Mouse (Mus musculus) megakaryocyte progenitor cell, adult 5-6 weeks (primary cell): Measurements from ENCODE around the gene Krt24. TPM values are rescaled to one million over a fixed set of nuclear protein-coding genes. Genes with fewer than 3 reads are reported as not detected.
"Not testable (repeated sequence)": the region's sequence is repeated elsewhere in the genome, so short reads cannot be mapped to it uniquely, and the experiment has no call there.

Source experiments
- ATAC-seq: replicated peaks from 2 replicates; pipeline ENCODE4 v1.8.0; 2016; ENCODE audit warnings: mild to moderate bottlenecking, moderate TSS enrichment, inconsistent platforms; ENCODE audit not compliant: poor library complexity
- total RNA-seq, 2 experiments: library from RNA; stranded (forward) in 1 of 2; stranded (reverse) in 1 of 2; fragments of 157-497, 149-512 nt in 1 of 2; fragments of 200-1000 nt in 1 of 2; gene quantifications; 2 replicates each; pipeline versions ENCODE4 v1.2.3 to v1.2.4; 2015 to 2017

Krt24 gene
- total RNA-seq, 2 experiments from 2014 or later: not detected

DNA sequence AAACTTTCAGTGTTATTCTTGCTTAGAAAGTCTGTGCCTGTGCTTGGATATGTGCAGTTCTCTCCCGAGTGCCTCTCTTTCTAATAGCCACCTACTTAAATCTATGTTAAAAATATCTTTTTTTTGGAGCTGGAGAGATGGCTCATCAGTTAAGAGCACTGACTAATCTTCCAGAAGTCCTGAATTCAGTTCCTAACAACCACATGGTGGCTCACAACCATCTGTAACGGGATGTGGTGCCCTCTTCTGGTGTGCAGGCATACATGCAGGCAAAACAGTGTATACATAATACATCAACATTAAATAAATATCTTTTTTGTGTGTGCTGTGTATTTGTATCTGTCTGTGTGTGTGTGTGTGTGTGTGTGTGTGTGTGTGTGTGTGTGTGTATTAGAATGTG lies 31.2 kb downstream of the Krt24 start:
- no peak for ATAC-seq

DNA sequence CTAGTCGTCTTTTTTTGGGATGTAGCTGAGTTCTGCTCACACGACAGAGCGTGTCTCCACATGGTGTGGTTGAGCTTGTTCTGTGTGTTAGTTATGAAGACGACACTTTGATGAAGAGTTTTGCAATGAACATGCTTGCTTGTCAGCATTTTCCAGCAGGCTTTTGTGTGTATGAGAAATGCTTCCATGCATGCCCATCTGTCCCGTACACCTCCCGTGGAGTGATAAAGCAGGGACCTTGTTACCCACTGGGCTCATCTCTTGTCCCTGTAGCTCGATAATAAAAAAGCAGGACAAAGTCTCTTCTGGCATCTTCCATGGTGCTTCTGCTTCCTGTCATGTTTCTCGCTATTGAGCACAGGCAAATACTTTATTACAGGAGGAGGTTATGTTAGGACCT lies 32.4 kb downstream of the Krt24 start:
- no peak for ATAC-seq

DNA sequence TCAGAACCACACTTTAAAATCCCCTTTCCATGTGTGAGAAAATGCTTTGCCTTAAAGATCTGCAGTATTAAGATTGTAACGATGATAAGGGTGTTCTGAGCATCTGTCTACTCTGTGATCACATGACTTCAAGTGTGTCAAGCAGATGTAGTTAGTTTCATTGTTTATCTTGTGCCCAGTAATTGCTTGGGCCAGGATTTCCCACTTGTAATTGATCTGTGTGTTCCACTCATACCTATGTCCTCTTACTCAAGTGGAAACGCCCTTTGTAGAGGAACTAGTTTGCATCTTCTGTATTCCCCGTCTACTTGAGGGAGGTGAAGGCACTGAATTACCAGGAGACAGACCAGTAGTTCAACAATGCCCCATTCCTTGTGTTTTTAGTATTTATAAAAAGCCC lies 34.4 kb downstream of the Krt24 start:
- no peak for ATAC-seq

DNA sequence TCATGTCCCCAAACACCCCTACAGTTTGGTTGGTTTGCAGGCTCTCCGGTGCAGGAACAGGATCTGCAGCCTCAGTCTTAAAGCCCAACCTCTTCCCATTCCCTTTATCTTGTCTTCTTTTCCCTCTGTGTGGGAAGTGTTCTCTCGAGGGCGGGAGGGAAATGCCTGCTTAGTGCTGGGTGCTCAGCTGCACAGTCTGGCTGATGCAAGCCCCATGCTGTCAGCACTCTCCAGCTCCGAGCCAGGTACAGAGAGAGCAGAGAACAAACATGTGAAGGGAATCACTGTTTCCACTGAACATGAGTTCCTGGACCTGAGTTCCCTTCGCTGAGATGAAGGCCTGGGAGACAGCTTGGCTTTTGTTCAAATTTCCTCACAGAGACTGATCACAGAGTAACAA lies 34.8 kb downstream of the Krt24 start:
- no peak for ATAC-seq

DNA sequence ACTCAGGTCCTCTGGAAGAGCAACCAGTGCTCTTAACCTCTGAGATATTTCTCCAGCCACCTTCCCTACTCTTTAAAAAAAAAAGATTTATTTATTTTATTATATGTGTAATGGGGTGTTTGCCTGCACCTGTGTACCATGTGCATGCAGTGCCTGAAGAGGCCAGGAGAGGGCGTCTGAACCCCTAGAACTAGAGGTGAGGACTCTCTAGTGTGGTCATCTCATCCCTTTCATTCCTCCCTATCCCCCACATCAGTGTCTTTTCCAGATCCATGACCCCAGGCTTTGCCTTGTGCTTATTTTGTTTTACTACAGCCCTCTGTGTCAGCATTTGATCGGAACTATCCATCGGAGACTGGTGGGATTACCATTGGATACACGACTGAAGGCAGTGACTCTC lies 35.9 kb downstream of the Krt24 start:
- ATAC-seq: 0 out of 2 replicates have a peak, but pooled peaks have one; percentile 37

DNA sequence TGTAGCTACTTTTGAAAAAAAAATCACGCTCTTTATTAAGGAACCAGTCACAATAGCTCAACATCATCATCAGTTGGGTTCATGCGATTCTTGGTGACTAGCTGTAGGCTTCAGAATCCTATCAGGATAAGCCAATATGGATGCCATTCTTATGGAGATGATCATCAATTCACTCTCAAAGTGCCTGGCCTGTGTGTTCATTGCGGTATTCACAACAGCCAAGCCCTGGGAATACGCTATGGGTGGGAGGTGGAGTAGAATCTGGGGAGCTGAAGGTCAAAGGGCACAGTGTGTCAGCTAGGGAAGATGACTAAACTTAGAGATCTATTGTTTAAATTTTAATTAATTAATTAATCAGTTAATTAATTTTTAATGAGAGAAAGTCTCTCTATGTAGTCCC lies 37.1 kb downstream of the Krt24 start:
- no peak for ATAC-seq

DNA sequence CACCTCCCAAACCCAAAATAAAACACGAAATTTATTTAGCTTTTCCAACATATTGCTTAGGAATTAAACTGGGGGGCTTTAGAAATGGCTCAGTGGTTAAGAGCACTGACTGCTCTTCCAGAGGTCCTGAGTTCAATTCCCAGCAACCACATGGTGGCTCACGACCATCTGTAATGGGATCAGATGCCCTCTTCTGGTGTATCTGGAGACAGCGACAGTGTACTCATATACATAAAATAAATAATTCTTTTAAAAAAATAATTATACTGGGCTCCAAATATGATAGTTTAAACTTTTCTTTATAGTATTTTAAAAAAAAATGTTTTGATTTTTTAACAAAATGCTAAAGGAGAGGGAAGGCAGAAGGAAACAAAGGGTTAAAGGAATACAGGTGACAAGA lies 40.5 kb downstream of the Krt24 start:
- ATAC-seq: not testable (repeated sequence)

DNA sequence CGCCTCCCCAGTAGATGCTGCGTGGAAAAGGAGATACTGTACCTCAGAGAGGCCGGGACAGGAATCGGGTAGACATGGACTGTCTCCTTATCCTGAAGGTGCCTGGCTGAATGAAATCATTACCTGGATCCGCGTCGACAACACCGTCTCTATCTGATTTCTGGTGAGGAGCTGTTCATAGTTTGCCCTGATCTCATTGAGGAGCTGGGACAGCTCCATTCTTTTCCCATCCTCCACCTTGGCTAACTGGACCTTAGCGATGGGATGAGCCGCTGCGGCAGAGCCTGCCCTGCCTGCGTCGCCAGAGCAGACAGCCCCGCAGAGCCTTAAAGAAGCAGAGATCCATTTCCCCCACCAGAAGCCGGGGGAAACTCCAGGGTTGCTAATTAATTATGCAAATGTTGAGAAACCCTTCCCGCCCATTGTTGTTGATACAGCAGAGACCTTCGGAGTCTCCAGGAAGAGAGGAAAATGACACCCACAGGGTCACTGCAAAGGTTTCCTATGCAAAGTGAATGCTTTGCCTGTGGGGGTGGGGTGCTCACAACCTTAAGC lies 41.2 kb downstream of the Krt24 start, which contains the start of gene Krt222:
TSS of gene Krt222 (minus strand) at position 266 of the 555 bp plus-strand sequence.
- no peak for ATAC-seq

DNA sequence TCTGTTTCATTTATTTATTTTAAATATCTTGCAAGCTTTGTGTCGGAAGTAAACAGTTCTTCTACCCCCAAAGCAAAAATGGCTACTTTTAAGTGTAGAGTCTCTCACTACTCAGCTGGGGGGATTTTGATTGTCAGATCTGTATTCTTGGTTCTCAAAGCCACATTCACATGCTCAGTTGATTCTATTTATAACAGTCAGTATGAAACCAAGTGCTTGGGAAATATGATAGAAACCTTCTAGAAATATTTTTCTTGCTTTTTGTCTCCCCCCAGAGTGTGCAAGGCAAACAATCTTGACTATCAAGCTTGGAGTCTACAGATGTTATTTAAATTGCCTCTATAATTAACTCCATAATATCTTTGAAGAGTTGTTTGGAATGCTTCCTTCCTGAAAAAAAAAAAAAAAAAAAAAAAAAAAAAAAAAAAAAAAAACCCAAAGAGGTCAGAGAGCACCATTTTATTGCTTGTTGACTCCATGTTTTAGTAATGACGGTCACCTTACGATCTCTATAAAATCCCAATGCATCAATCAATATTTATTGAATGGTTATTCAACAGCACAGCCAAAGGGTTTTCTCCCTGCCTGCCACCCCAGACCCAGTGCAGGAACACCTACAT lies 41.8 kb downstream of the Krt24 start:
- ATAC-seq: no peak

DNA sequence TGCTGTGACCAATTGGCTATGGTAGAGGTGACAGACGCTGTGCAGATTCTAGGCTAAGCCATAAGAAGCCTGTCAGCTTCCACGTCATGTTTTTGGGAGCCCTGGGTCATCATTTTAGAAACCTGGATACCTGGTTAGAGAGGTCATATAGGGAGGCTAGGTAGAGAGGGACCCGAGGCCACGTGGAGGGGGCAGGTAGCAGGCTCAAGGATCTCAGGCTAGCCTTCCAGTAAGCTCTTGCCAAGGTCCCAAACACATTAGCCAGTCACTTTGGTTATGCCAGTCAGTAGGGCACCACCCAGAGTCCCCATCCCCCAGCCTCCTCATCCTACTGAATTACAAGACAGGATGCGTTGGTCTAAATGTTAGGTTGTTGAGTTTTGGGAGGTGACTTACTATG lies 43.0 kb downstream of the Krt24 start:
- ATAC-seq: no peak

DNA sequence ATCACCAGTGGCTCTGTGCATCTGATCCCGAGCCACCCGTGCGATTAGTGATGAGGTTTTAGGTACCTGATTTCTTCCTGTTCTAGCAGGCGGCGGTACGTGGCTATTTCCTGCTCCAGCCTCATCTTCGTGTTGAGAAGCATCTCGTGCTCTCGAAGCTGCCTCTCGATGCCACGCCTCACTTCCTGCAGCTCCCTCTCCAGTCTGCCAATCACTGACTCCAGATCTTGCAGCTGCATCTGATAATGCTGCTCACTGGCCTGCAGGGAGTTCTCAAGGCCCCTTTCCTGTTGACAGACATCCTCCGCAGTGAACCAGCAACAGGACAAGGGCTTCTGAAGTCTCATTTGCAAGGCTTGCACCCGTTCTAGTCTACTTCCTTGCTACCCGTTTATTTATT lies 46.6 kb downstream of the Krt24 start:
- peak; percentile 71 for ATAC-seq

DNA sequence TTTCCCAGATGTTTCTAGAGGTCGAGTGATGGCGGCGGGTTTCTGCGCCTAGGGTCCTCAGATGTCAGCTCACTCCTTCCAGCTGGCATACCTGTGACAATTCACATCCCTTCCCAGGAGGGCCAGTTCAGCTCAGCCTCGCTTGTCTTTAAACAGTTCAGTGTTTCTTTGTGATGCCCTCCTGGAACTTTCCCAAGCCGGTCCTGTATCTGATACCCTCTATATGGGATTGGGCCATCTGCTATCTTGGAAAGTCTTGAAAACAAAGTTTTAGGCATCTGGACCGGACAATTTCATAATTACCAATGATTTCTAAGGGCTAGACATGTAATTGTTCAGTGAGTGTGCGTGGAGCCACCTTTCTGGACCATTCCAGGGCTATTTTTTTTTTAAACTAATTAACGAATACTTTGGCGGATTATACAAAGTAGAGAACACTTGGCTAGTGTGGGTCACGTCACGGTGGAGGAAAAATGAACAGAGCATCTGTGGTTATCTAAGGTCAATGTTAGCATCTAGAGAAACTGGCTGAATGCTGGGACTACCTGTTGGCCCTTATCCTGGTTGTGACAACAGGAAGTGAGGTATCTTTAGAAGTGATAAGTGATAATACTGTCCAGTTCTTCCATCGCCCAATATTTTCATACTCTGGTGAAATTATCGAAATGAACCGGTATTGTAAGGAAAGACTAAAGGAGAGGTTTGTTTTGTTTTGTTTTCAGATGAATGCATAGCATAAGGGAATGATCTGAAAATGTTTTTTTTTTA lies 53.8 kb downstream of the Krt24 start:
- 0 out of 2 replicates have a peak, but pooled peaks have one; percentile 4 for ATAC-seq

DNA sequence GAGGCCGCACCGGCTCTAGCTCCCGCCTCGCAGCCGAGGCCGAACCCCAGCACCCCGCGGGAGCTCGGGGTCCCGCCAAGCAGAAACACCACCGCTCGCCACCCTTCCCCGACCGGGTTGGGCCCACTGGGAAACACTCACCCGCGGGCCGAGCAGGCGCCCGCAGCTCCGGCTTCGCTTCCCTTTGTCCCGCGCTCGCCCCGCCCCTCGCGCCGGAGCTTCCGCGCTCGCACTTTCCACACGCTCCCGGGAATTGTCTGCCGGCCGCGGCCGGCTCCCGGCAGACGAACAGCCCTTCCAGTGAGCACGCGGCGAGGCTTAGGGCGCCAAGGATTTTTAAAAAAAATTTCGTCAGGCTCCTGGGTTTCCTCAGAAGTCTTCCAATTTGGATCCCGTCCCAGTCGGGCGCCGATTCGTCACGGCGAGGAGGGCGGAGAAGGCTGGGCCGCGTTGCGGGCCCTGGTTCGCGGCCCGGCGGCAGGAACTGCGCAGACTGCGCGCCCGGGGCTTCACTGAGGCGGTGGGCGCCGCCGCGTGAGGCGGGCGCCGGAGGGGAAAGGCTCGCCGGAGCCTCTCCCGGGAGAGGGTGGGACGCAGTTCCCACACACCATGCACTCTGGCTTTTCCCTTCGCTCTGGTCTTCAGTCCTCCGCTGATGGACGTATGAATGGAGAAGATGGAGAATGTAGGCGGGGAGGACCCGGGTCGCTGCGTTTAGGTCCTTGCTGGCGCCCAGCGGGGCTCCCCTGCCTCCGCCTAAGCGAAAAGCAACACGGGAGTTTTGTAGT lies 54.6 kb downstream of the Krt24 start, which contains the start of gene Smarce1:
TSS of gene Smarce1 (minus strand) at position 757 of the 788 bp plus-strand sequence.
- ATAC-seq: peak; percentile 77

Other genes starting within 250 kb of the Krt24 start
- gene Igfbp4, start 244.0 kb downstream of the Krt24 start, total RNA-seq (2015): 188 and 211 TPM in 2 replicates
- 327 and 329 TPM in 2 replicates for gene Igfbp4, start 244.0 kb downstream of the Krt24 start, total RNA-seq (2017)
- 2.1 and 2.4 TPM in 2 replicates for gene Tns4, start 196.0 kb downstream of the Krt24 start, total RNA-seq (2015)
- 1.4 and 1.8 TPM in 2 replicates for gene Tns4, start 196.0 kb downstream of the Krt24 start, total RNA-seq (2017)
- gene Ccr7, start 130.2 kb downstream of the Krt24 start, total RNA-seq (2015): 0.17 and 0.22 TPM in 2 replicates
- gene Ccr7, start 130.2 kb downstream of the Krt24 start, total RNA-seq (2017): not detected in 2 replicates
- 95.7 and 108 TPM in 2 replicates for gene Smarce1, start 54.2 kb downstream of the Krt24 start, total RNA-seq (2015)
- gene Smarce1, start 54.2 kb downstream of the Krt24 start, total RNA-seq (2017): 161 and 260 TPM in 2 replicates
- not detected in 2 replicates for gene Krt222, start 41.2 kb downstream of the Krt24 start, total RNA-seq (2015)
- not detected in 2 replicates for gene Krt222, start 41.2 kb downstream of the Krt24 start, total RNA-seq (2017)
- not detected in 2 replicates for gene Krt25, start 37.7 kb upstream of the Krt24 start, total RNA-seq (2015)
- not detected in 2 replicates for gene Krt25, start 37.7 kb upstream of the Krt24 start, total RNA-seq (2017)
- gene Krt26, start 52.7 kb upstream of the Krt24 start, total RNA-seq (2015): not detected in 2 replicates
- not detected in 2 replicates for gene Krt26, start 52.7 kb upstream of the Krt24 start, total RNA-seq (2017)
- gene Krt27, start 65.8 kb upstream of the Krt24 start, total RNA-seq (2015): not detected in 2 replicates
- not detected in 2 replicates for gene Krt27, start 65.8 kb upstream of the Krt24 start, total RNA-seq (2017)
- not detected in 2 replicates for gene Krt28, start 89.6 kb upstream of the Krt24 start, total RNA-seq (2015)
- gene Krt28, start 89.6 kb upstream of the Krt24 start, total RNA-seq (2017): not detected in 2 replicates
- 2.3 and 7.2 TPM in 2 replicates for gene Krt10, start 104.1 kb upstream of the Krt24 start, total RNA-seq (2015)
- gene Krt10, start 104.1 kb upstream of the Krt24 start, total RNA-seq (2017): 0.47 TPM in 1 of 2 replicates, not detected in the other
- gene Krt12, start 137.0 kb upstream of the Krt24 start, total RNA-seq (2015): not detected in 2 replicates
- gene Krt12, start 137.0 kb upstream of the Krt24 start, total RNA-seq (2017): not detected in 2 replicates
- gene Krt20, start 152.9 kb upstream of the Krt24 start, total RNA-seq (2015): not detected in 2 replicates
- gene Krt20, start 152.9 kb upstream of the Krt24 start, total RNA-seq (2017): not detected in 2 replicates
- not detected in 2 replicates for gene Krt23, start 207.9 kb upstream of the Krt24 start, total RNA-seq (2015)
- not detected in 2 replicates for gene Krt23, start 207.9 kb upstream of the Krt24 start, total RNA-seq (2017)
- not detected in 2 replicates for gene Krt39, start 236.1 kb upstream of the Krt24 start, total RNA-seq (2015)
- gene Krt39, start 236.1 kb upstream of the Krt24 start, total RNA-seq (2017): not detected in 2 replicates